Mouse (Mus musculus): ENCODE data around the gene Ncoa5. TPM values are rescaled to one million over a fixed set of nuclear protein-coding genes. Genes with fewer than 3 reads are reported as not detected.

The Ncoa5 gene
- polyA plus RNA-seq, 1 experiment: 48.0 TPM

GRCm38 (mm10) chr2:164966381-164966780 is 68.3 kb downstream of the Ncoa5 start:
- Histone ChIP-seq H3K4me3 (ENCODE audit: insufficient read depth, low read length) (no peak overlapping the region), H3K4me1 (ENCODE audit: control insufficient read depth, insufficient read depth, low read length) (peaks cover 12% of the 10 kb centered on the region), H3K27ac (ENCODE audit: insufficient read depth, low read length) (no peak overlapping the region)
- no peak for TF ChIP-seq POLR2A (IDR thresholded peaks at IDR 0.05; ENCODE audit: extremely low read depth, insufficient read depth, low read length)
- TF ChIP-seq CTCF (IDR thresholded peaks at IDR 0.05; ENCODE audit: extremely low read depth, insufficient read depth, low read length): no peak

- H3K27ac ChIP-seq (ENCODE audit: insufficient read depth, low read length): peak overlapping the region; percentile 51
- no peak for TF ChIP-seq CTCF (IDR thresholded peaks at IDR 0.05; ENCODE audit: extremely low read depth, insufficient read depth, low read length)
- no peak for TF ChIP-seq POLR2A (IDR thresholded peaks at IDR 0.05; ENCODE audit: extremely low read depth, insufficient read depth, low read length)
- H3K4me3 ChIP-seq (ENCODE audit: insufficient read depth, low read length): no peak overlapping the region
- peaks cover 12% of the 10 kb centered on the region for H3K4me1 ChIP-seq (ENCODE audit: control insufficient read depth, insufficient read depth, low read length)
These were observed 69.7 kb downstream of the Ncoa5 start for GRCm38 (mm10) chr2:164964981-164965380.

- H3K27ac ChIP-seq (ENCODE audit: insufficient read depth, low read length): peak overlapping the region; percentile 51
- no peak overlapping the region for H3K4me3 ChIP-seq (ENCODE audit: insufficient read depth, low read length)
- TF ChIP-seq CTCF (IDR thresholded peaks at IDR 0.05; ENCODE audit: extremely low read depth, insufficient read depth, low read length): no peak
- TF ChIP-seq POLR2A (IDR thresholded peaks at IDR 0.05; ENCODE audit: extremely low read depth, insufficient read depth, low read length): peak; percentile 19; the same call in 1 of the 2 replicates
- H3K4me1 ChIP-seq (ENCODE audit: control insufficient read depth, insufficient read depth, low read length): peaks cover 12% of the 10 kb centered on the region
These were observed 70.3 kb downstream of the Ncoa5 start for GRCm38 (mm10) chr2:164964242-164964894.

GRCm38 (mm10) chr2:164962183-164962580 is 72.5 kb downstream of the Ncoa5 start:
- Histone ChIP-seq H3K4me1 (ENCODE audit: control insufficient read depth, insufficient read depth, low read length) (peaks cover 11% of the 10 kb centered on the region), H3K4me3 (ENCODE audit: insufficient read depth, low read length) (no peak overlapping the region; the same call in 1 of the 2 replicates), H3K27ac (ENCODE audit: insufficient read depth, low read length) (no peak overlapping the region)
- TF ChIP-seq CTCF (IDR thresholded peaks at IDR 0.05; ENCODE audit: extremely low read depth, insufficient read depth, low read length) (no peak), POLR2A (IDR thresholded peaks at IDR 0.05; ENCODE audit: extremely low read depth, insufficient read depth, low read length) (no peak)

- no peak overlapping the region for H3K27ac ChIP-seq (ENCODE audit: insufficient read depth, low read length)
- peak overlapping the region; percentile 49 for H3K4me3 ChIP-seq (ENCODE audit: insufficient read depth, low read length)
- TF ChIP-seq POLR2A (IDR thresholded peaks at IDR 0.05; ENCODE audit: extremely low read depth, insufficient read depth, low read length) (no peak), CTCF (IDR thresholded peaks at IDR 0.05; ENCODE audit: extremely low read depth, insufficient read depth, low read length) (peak; percentile 73)
- peaks cover 11% of the 10 kb centered on the region for H3K4me1 ChIP-seq (ENCODE audit: control insufficient read depth, insufficient read depth, low read length)
These were observed 73.0 kb downstream of the Ncoa5 start for GRCm38 (mm10) chr2:164961506-164962182.

- Histone ChIP-seq H3K4me1 (ENCODE audit: control insufficient read depth, insufficient read depth, low read length) (peaks cover 11% of the 10 kb centered on the region), H3K27ac (ENCODE audit: insufficient read depth, low read length) (no peak within 1 kb of the TSS), H3K4me3 (ENCODE audit: insufficient read depth, low read length) (peak within 1 kb of the TSS; percentile 49)
- no peak for TF ChIP-seq CTCF (IDR thresholded peaks at IDR 0.05; ENCODE audit: extremely low read depth, insufficient read depth, low read length)
- TF ChIP-seq POLR2A (IDR thresholded peaks at IDR 0.05; ENCODE audit: extremely low read depth, insufficient read depth, low read length): no peak
These were observed 73.8 kb downstream of the Ncoa5 start, which contains the start of gene Slc12a5 for GRCm38 (mm10) chr2:164960716-164961441. Gene Slc12a5 (plus strand): TSS chr2:164960802.

GRCm38 (mm10) chr2:164957548-164958315 is 76.9 kb downstream of the Ncoa5 start:
- Histone ChIP-seq H3K4me1 (ENCODE audit: control insufficient read depth, insufficient read depth, low read length) (peaks cover 2% of the 10 kb centered on the region; the same call in 1 of the 2 replicates), H3K4me3 (ENCODE audit: insufficient read depth, low read length) (no peak overlapping the region), H3K27ac (ENCODE audit: insufficient read depth, low read length) (no peak overlapping the region)
- TF ChIP-seq POLR2A (IDR thresholded peaks at IDR 0.05; ENCODE audit: extremely low read depth, insufficient read depth, low read length) (no peak), CTCF (IDR thresholded peaks at IDR 0.05; ENCODE audit: extremely low read depth, insufficient read depth, low read length) (no peak; the same call in 1 of the 2 replicates)

- TF ChIP-seq CTCF (IDR thresholded peaks at IDR 0.05; ENCODE audit: extremely low read depth, insufficient read depth, low read length) (no peak), POLR2A (IDR thresholded peaks at IDR 0.05; ENCODE audit: extremely low read depth, insufficient read depth, low read length) (no peak)
- Histone ChIP-seq H3K4me1 (ENCODE audit: control insufficient read depth, insufficient read depth, low read length) (no peaks in the 10 kb centered on the region; the same call in 1 of the 2 replicates), H3K27ac (ENCODE audit: insufficient read depth, low read length) (no peak overlapping the region), H3K4me3 (ENCODE audit: insufficient read depth, low read length) (no peak overlapping the region)
These were observed 78.5 kb downstream of the Ncoa5 start for GRCm38 (mm10) chr2:164956195-164956594.

GRCm38 (mm10) chr2:164955725-164956124 is 78.9 kb downstream of the Ncoa5 start:
- TF ChIP-seq POLR2A (IDR thresholded peaks at IDR 0.05; ENCODE audit: extremely low read depth, insufficient read depth, low read length) (no peak), CTCF (IDR thresholded peaks at IDR 0.05; ENCODE audit: extremely low read depth, insufficient read depth, low read length) (no peak)

More at GRCm38 (mm10) chr2:164955725-164956124, 78.9 kb downstream of the Ncoa5 start:
- Histone ChIP-seq H3K27ac (ENCODE audit: insufficient read depth, low read length) (no peak overlapping the region), H3K4me1 (ENCODE audit: control insufficient read depth, insufficient read depth, low read length) (no peaks in the 10 kb centered on the region; the same call in 1 of the 2 replicates), H3K4me3 (ENCODE audit: insufficient read depth, low read length) (no peak overlapping the region)

All from cortical plate, adult 2 months (tissue).